Mouse (Mus musculus): ENCODE data around the gene Zyx. TPM values are rescaled to one million over a fixed set of nuclear protein-coding genes. Genes with fewer than 3 reads are reported as not detected.
A peak's percentile ranks its signal among the peaks of the same experiment; 100 is the strongest.

Zyx gene
- polyA plus RNA-seq, 2 experiments, result 152 to 176 TPM

DNA sequence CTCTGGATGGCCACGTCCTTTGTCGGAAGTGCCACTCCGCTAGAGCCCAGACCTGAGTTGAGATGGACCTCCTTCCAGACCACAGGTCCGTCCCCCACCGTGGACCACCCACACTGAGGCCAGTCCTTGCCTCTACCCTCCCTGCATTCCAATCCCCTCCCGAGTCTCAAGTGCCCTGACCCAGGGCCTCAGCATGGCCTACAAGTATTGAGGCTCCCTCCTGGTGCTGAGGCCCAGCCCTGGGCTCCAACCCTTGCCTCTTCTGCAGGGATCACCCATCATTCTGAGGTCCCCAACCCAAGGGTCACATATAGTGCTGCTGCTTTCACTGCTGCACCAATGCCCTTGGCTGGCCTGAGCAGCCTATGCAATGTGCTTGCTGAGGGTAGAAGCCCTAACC lies 8.5 kb downstream of the Zyx start:
- no peak for DNase-seq (ENCODE audit: low spot score)
- H3K4me3 ChIP-seq (replicated peaks; ENCODE audit: low read length), result no peak overlapping the region
- peaks cover 70% of the 10 kb centered on the region for H3K36me3 ChIP-seq (ENCODE audit: control insufficient read depth, insufficient read depth, low read length)
- H3K27me3 ChIP-seq (ENCODE audit: control insufficient read depth, insufficient read depth, low read length), result no peaks in the 10 kb centered on the region
- 77% methylated on average over 6 of the region's 6 CpGs for WGBS
- TF ChIP-seq POLR2A (IDR thresholded peaks at IDR 0.05; ENCODE audit: borderline replicate concordance, extremely low read depth, insufficient read depth, insufficient read length), result no peak
- H3K4me2 ChIP-seq (replicated peaks; ENCODE audit: low read depth, low read length, severe bottlenecking), result no peak overlapping the region
- H3K27ac ChIP-seq (replicated peaks; ENCODE audit: low read depth, low read length), result no peak overlapping the region
- peaks cover 17% of the 10 kb centered on the region for H3K4me1 ChIP-seq (ENCODE audit: control insufficient read depth, insufficient read depth, low read length)
- ATAC-seq (ENCODE audit: low FRiP score, low read depth), result no peak
- no peak overlapping the region for H3K9ac ChIP-seq (ENCODE audit: low read depth, low read length, severe bottlenecking)
- no peaks in the 10 kb centered on the region for H3K9me3 ChIP-seq (ENCODE audit: control insufficient read depth, low read length)

GRCm38 (mm10) chr6:42358901-42359300 lies 9.5 kb downstream of the Zyx start:
- Histone ChIP-seq H3K27me3 (ENCODE audit: control insufficient read depth, insufficient read depth, low read length) (no peaks in the 10 kb centered on the region), H3K9me3 (ENCODE audit: control insufficient read depth, low read length) (no peaks in the 10 kb centered on the region), H3K36me3 (ENCODE audit: control insufficient read depth, insufficient read depth, low read length) (peaks cover 70% of the 10 kb centered on the region), H3K4me1 (ENCODE audit: control insufficient read depth, insufficient read depth, low read length) (peaks cover 7% of the 10 kb centered on the region), H3K4me3 (replicated peaks; ENCODE audit: low read length) (no peak overlapping the region), H3K27ac (replicated peaks; ENCODE audit: low read depth, low read length) (no peak overlapping the region), H3K9ac (ENCODE audit: low read depth, low read length, severe bottlenecking) (no peak overlapping the region), H3K4me2 (replicated peaks; ENCODE audit: low read depth, low read length, severe bottlenecking) (no peak overlapping the region)
- 92% methylated on average over 12 of the region's 12 CpGs for WGBS
- DNase-seq (ENCODE audit: low spot score) (no peak), ATAC-seq (ENCODE audit: low FRiP score, low read depth) (no peak)
- no peak for TF ChIP-seq POLR2A (IDR thresholded peaks at IDR 0.05; ENCODE audit: borderline replicate concordance, extremely low read depth, insufficient read depth, insufficient read length)

DNA sequence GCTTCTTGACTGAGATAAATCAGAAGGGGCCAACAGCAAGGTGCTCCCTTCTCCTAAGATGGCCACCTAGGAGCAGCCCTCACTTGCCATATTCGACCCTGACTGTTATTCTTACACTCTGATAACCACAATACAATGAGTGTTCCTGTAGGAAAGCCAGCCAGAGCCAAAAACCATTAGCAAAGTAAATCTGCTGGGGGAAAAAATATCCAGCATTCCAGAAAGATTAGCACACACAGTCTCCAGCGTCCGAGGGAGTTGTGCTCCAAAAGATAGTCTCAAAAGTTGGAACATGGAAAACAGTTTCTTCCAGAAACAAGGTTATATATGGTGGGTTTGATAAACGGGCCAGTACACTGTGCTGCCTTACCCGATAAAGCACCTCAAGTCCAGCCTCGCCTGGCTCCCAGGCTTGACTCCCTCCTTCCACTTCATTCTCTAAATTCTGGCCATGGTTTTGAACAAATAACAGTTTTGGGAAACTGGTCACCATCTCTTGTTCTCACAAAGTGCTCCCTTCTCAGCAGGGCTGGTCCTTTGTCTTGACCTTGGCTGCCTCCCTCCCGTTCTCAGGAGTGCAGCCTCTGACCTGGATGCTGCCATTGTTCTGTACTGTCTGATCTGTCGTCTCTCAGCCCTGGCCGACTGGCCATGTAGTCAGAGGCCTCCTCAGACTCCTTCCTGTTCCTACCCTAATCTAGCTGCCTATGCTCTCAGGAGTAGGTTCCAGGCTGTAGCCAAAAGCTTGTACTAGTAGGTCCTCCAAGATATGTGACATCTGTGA lies 10.1 kb downstream of the Zyx start:
- Histone ChIP-seq H3K27ac (replicated peaks; ENCODE audit: low read depth, low read length) (no peak overlapping the region), H3K9ac (ENCODE audit: low read depth, low read length, severe bottlenecking) (no peak overlapping the region), H3K4me1 (ENCODE audit: control insufficient read depth, insufficient read depth, low read length) (peaks cover under 1% of the 10 kb centered on the region; the same call in 1 of the 2 replicates), H3K4me3 (replicated peaks; ENCODE audit: low read length) (no peak overlapping the region), H3K27me3 (ENCODE audit: control insufficient read depth, insufficient read depth, low read length) (no peaks in the 10 kb centered on the region), H3K4me2 (replicated peaks; ENCODE audit: low read depth, low read length, severe bottlenecking) (no peak overlapping the region), H3K9me3 (ENCODE audit: control insufficient read depth, low read length) (no peaks in the 10 kb centered on the region), H3K36me3 (ENCODE audit: control insufficient read depth, insufficient read depth, low read length) (peaks cover 66% of the 10 kb centered on the region)
- TF ChIP-seq POLR2A (IDR thresholded peaks at IDR 0.05; ENCODE audit: borderline replicate concordance, extremely low read depth, insufficient read depth, insufficient read length), result no peak
- WGBS, result 78% methylated on average over 9 of the region's 9 CpGs
- no peak for ATAC-seq (ENCODE audit: low FRiP score, low read depth)
- peak; percentile 30 for DNase-seq (ENCODE audit: low spot score)

DNA sequence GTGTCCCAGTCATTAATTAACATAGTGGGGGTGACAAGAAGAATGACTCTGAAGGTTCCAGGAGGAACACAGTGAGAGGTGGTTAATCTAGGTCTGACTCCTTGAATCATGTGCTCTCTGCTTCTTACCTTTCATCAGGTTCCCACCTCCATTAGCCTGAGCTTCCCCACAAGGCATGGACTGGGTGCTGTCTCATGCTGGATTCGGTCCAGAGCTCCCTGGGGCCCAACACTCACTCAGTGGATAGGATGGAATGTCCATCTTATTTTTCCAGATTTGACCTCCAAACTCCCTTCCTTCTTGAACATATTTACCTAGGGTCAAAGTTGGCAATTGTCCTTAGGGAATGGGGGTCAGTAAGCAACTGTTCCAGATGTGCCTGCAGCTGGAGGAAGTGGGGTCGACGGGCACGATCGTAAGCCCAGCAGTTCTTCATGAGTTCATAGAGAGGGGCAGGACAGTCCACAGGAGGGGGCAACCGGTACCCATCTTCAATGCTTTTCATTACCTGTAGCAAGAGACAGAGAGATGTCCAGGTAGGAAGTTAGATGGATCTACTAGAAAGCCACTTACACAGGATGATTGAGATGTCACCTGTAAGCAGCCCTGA lies 10.9 kb downstream of the Zyx start:
- H3K4me1 ChIP-seq (ENCODE audit: control insufficient read depth, insufficient read depth, low read length), result no peaks in the 10 kb centered on the region
- H3K4me2 ChIP-seq (replicated peaks; ENCODE audit: low read depth, low read length, severe bottlenecking), result no peak overlapping the region
- H3K9ac ChIP-seq (ENCODE audit: low read depth, low read length, severe bottlenecking), result no peak overlapping the region
- no peak for TF ChIP-seq POLR2A (IDR thresholded peaks at IDR 0.05; ENCODE audit: borderline replicate concordance, extremely low read depth, insufficient read depth, insufficient read length)
- DNase-seq (ENCODE audit: low spot score), result no peak
- WGBS, result 82% methylated on average over 6 of the region's 6 CpGs
- ATAC-seq (ENCODE audit: low FRiP score, low read depth), result no peak
- peaks cover 59% of the 10 kb centered on the region for H3K36me3 ChIP-seq (ENCODE audit: control insufficient read depth, insufficient read depth, low read length)
- H3K27me3 ChIP-seq (ENCODE audit: control insufficient read depth, insufficient read depth, low read length), result no peaks in the 10 kb centered on the region
- H3K4me3 ChIP-seq (replicated peaks; ENCODE audit: low read length), result no peak overlapping the region
- H3K9me3 ChIP-seq (ENCODE audit: control insufficient read depth, low read length), result no peaks in the 10 kb centered on the region
- no peak overlapping the region for H3K27ac ChIP-seq (replicated peaks; ENCODE audit: low read depth, low read length)

- 92% methylated on average over 13 of the region's 13 CpGs for WGBS
- Histone ChIP-seq H3K9me3 (ENCODE audit: control insufficient read depth, low read length) (no peaks in the 10 kb centered on the region), H3K27me3 (ENCODE audit: control insufficient read depth, insufficient read depth, low read length) (no peaks in the 10 kb centered on the region), H3K9ac (ENCODE audit: low read depth, low read length, severe bottlenecking) (no peak overlapping the region), H3K4me1 (ENCODE audit: control insufficient read depth, insufficient read depth, low read length) (no peaks in the 10 kb centered on the region), H3K36me3 (ENCODE audit: control insufficient read depth, insufficient read depth, low read length) (peaks cover 50% of the 10 kb centered on the region), H3K4me2 (replicated peaks; ENCODE audit: low read depth, low read length, severe bottlenecking) (no peak overlapping the region), H3K27ac (replicated peaks; ENCODE audit: low read depth, low read length) (no peak overlapping the region), H3K4me3 (replicated peaks; ENCODE audit: low read length) (no peak overlapping the region)
- no peak for TF ChIP-seq POLR2A (IDR thresholded peaks at IDR 0.05; ENCODE audit: borderline replicate concordance, extremely low read depth, insufficient read depth, insufficient read length)
- DNase-seq (ENCODE audit: low spot score), result no peak
- no peak for ATAC-seq (ENCODE audit: low FRiP score, low read depth)
Observed at GRCm38 (mm10) chr6:42361041-42361895, 11.8 kb downstream of the Zyx start.
